Mouse (Mus musculus) midbrain, embryonic 12.5 days (tissue): Measurements from ENCODE around the gene Tmem189. TPM values are rescaled to one million over a fixed set of nuclear protein-coding genes. Genes with fewer than 3 reads are reported as not detected.

Source experiments
- ATAC-seq: fragments of 200-750 bp; cut with Nextera tagmentation; 2 replicates; pipeline ENCODE4 v1.8.0; 2017; ENCODE audit warnings: low read depth, moderate TSS enrichment, moderate library complexity; ENCODE audit not compliant: low FRiP score
- H3K27ac ChIP-seq: fragments of 300-500 bp; sonication (generic); replicated peaks from 2 replicates; pipeline ENCODE4 v1.5.1; 2016; ENCODE audit warnings: mild to moderate bottlenecking
- H3K27me3 ChIP-seq: fragments of 300-500 bp; sonication (generic); 2 replicates; pipeline ENCODE4 v1.6.1; 2016; ENCODE audit warnings: mild to moderate bottlenecking
- H3K36me3 ChIP-seq: fragments of 300-500 bp; sonication (generic); 2 replicates; pipeline ENCODE4 v1.6.1; 2016
- H3K4me1 ChIP-seq: fragments of 300-500 bp; sonication (generic); 2 replicates; pipeline ENCODE4 v1.6.1; 2016
- H3K4me2 ChIP-seq: fragments of 300-500 bp; sonication (generic); replicated peaks from 2 replicates; pipeline ENCODE4 v1.6.1; 2016; ENCODE audit warnings: mild to moderate bottlenecking, moderate library complexity
- H3K4me3 ChIP-seq: fragments of 300-500 bp; sonication (generic); 2 replicates; pipeline ENCODE4 v1.5.1; 2016; ENCODE audit warnings: mild to moderate bottlenecking
- H3K9ac ChIP-seq: fragments of 300-500 bp; sonication (generic); replicated peaks from 2 replicates; pipeline ENCODE4 v1.6.1; 2016; ENCODE audit warnings: mild to moderate bottlenecking, moderate library complexity
- H3K9me3 ChIP-seq: fragments of 300-500 bp; sonication (generic); 2 replicates; pipeline ENCODE4 v1.6.1; 2016; ENCODE audit warnings: mild to moderate bottlenecking
- WGBS: fragments of 180-500 bp; shearing (Covaris S2); methylation state at CpG from one replicate; pipeline ENCODE4 v1.1.7; 2016; 5-methylcytosine and 5-hydroxymethylcytosine counted together
- polyA plus RNA-seq: library from polyadenylated mRNA; unstranded; fragments of >200 nt; fragmentation: Nextera tagmentation; extraction: Ambion mirVana; gene quantifications from 2 replicates; pipeline ENCODE4 v1.2.1, GENCODE M21; 2016

The Tmem189 gene
- polyA plus RNA-seq, 1 experiment from 2014 or later: 36.5 TPM

- no peak for ATAC-seq
- Histone ChIP-seq H3K4me1 (no peaks in the 10 kb centered on the region), H3K36me3 (no peaks in the 10 kb centered on the region), H3K27me3 (no peaks in the 10 kb centered on the region), H3K4me3 (no peak overlapping the region), H3K9me3 (0 out of 2 replicates have a peak, but pooled peaks cover 3% of the 10 kb centered on the region), H3K9ac (no peak overlapping the region), H3K27ac (no peak overlapping the region), H3K4me2 (no peak overlapping the region)
- WGBS: 72% methylated on average over 6 of the region's 6 CpGs
Observed at GRCm38 (mm10) chr2:167715008-167715407, 25.4 kb upstream of the Tmem189 start.

GRCm38 (mm10) chr2:167714298-167714697 lies 24.7 kb upstream of the Tmem189 start:
- no peaks in the 10 kb centered on the region for H3K27me3 ChIP-seq
- 91% methylated on average over 6 of the region's 6 CpGs for WGBS
- ATAC-seq: no peak

GRCm38 (mm10) chr2:167712872-167713821 lies 23.5 kb upstream of the Tmem189 start:
- Histone ChIP-seq H3K36me3 (no peaks in the 10 kb centered on the region), H3K27ac (no peak overlapping the region), H3K9me3 (0 out of 2 replicates have a peak, but pooled peaks cover 3% of the 10 kb centered on the region), H3K4me3 (no peak overlapping the region), H3K9ac (no peak overlapping the region), H3K27me3 (no peaks in the 10 kb centered on the region), H3K4me2 (no peak overlapping the region), H3K4me1 (no peaks in the 10 kb centered on the region)
- ATAC-seq: no peak
- 86% methylated on average over 17 of the region's 23 CpGs for WGBS

More at GRCm38 (mm10) chr2:167714298-167714697, 24.7 kb upstream of the Tmem189 start:
- Histone ChIP-seq H3K4me2 (no peak overlapping the region), H3K4me1 (no peaks in the 10 kb centered on the region), H3K9ac (no peak overlapping the region), H3K36me3 (no peaks in the 10 kb centered on the region), H3K4me3 (no peak overlapping the region), H3K9me3 (0 out of 2 replicates have a peak, but pooled peaks cover 3% of the 10 kb centered on the region), H3K27ac (no peak overlapping the region)

- WGBS: 78% methylated on average over 6 of the region's 6 CpGs
- Histone ChIP-seq H3K4me1 (no peaks in the 10 kb centered on the region), H3K27me3 (no peaks in the 10 kb centered on the region), H3K9ac (no peak overlapping the region), H3K4me2 (no peak overlapping the region), H3K36me3 (no peaks in the 10 kb centered on the region), H3K9me3 (0 out of 2 replicates have a peak, but pooled peaks cover 3% of the 10 kb centered on the region), H3K27ac (no peak overlapping the region), H3K4me3 (no peak overlapping the region)
- ATAC-seq: no peak
Observed at GRCm38 (mm10) chr2:167710574-167710973, 21.0 kb upstream of the Tmem189 start.

GRCm38 (mm10) chr2:167709969-167710368 lies 20.3 kb upstream of the Tmem189 start:
- ATAC-seq: no peak
- Histone ChIP-seq H3K36me3 (no peaks in the 10 kb centered on the region), H3K9ac (no peak overlapping the region), H3K4me2 (no peak overlapping the region), H3K9me3 (0 out of 2 replicates have a peak, but pooled peaks cover 3% of the 10 kb centered on the region), H3K4me3 (no peak overlapping the region), H3K4me1 (no peaks in the 10 kb centered on the region), H3K27ac (no peak overlapping the region), H3K27me3 (no peaks in the 10 kb centered on the region)
- WGBS: 77% methylated on average over 6 of the region's 6 CpGs

- no peak for ATAC-seq
- H3K9ac ChIP-seq: no peak overlapping the region
- no peaks in the 10 kb centered on the region for H3K4me1 ChIP-seq
- WGBS: 65% methylated on average over 14 of the region's 15 CpGs
- H3K27ac ChIP-seq: no peak overlapping the region
- H3K9me3 ChIP-seq: 0 out of 2 replicates have a peak, but pooled peaks cover 1% of the 10 kb centered on the region
- no peaks in the 10 kb centered on the region for H3K27me3 ChIP-seq
- H3K4me2 ChIP-seq: no peak overlapping the region
- H3K36me3 ChIP-seq: no peaks in the 10 kb centered on the region
- H3K4me3 ChIP-seq: no peak overlapping the region
Observed at GRCm38 (mm10) chr2:167708373-167708772, 18.8 kb upstream of the Tmem189 start.

GRCm38 (mm10) chr2:167706183-167706939 lies 16.7 kb upstream of the Tmem189 start:
- ATAC-seq: no peak
- H3K4me2 ChIP-seq: no peak overlapping the region
- no peaks in the 10 kb centered on the region for H3K27me3 ChIP-seq
- H3K36me3 ChIP-seq: no peaks in the 10 kb centered on the region
- H3K4me1 ChIP-seq: no peaks in the 10 kb centered on the region
- no peak overlapping the region for H3K27ac ChIP-seq
- no peak overlapping the region for H3K4me3 ChIP-seq
- 80% methylated on average over 11 of the region's 11 CpGs for WGBS
- no peak overlapping the region for H3K9ac ChIP-seq
- H3K9me3 ChIP-seq: no peaks in the 10 kb centered on the region

- WGBS: 83% methylated on average over 4 of the region's 4 CpGs
- no peaks in the 10 kb centered on the region for H3K36me3 ChIP-seq
- no peak for ATAC-seq
Observed at GRCm38 (mm10) chr2:167704409-167704808, 14.8 kb upstream of the Tmem189 start.

GRCm38 (mm10) chr2:167702126-167702525 lies 12.5 kb upstream of the Tmem189 start:
- Histone ChIP-seq H3K27me3 (no peaks in the 10 kb centered on the region), H3K9me3 (no peaks in the 10 kb centered on the region), H3K4me3 (no peak overlapping the region), H3K36me3 (no peaks in the 10 kb centered on the region), H3K4me2 (no peak overlapping the region), H3K4me1 (no peaks in the 10 kb centered on the region), H3K27ac (no peak overlapping the region), H3K9ac (0 out of 2 replicates have a peak overlapping the region, but pooled peaks have one; percentile 17)
- WGBS: 74% methylated on average over 6 of the region's 6 CpGs
- ATAC-seq: no peak

More at GRCm38 (mm10) chr2:167704409-167704808, 14.8 kb upstream of the Tmem189 start:
- H3K4me3 ChIP-seq: no peak overlapping the region
- H3K9ac ChIP-seq: no peak overlapping the region
- no peaks in the 10 kb centered on the region for H3K27me3 ChIP-seq
- H3K27ac ChIP-seq: no peak overlapping the region
- no peak overlapping the region for H3K4me2 ChIP-seq
- H3K4me1 ChIP-seq: no peaks in the 10 kb centered on the region
- H3K9me3 ChIP-seq: no peaks in the 10 kb centered on the region

- Histone ChIP-seq H3K9ac (peak overlapping the region; percentile 17; the same call in 1 of the 2 replicates), H3K4me2 (no peak overlapping the region), H3K27ac (no peak overlapping the region), H3K9me3 (no peaks in the 10 kb centered on the region), H3K36me3 (no peaks in the 10 kb centered on the region), H3K27me3 (no peaks in the 10 kb centered on the region), H3K4me1 (no peaks in the 10 kb centered on the region), H3K4me3 (no peak overlapping the region)
- 73% methylated on average over 5 of the region's 5 CpGs for WGBS
- ATAC-seq: no peak
Observed at GRCm38 (mm10) chr2:167701472-167701871, 11.8 kb upstream of the Tmem189 start.

- H3K27me3 ChIP-seq: no peaks in the 10 kb centered on the region
- WGBS: 82% methylated on average over 5 of the region's 5 CpGs
- H3K9ac ChIP-seq: no peak overlapping the region
- no peaks in the 10 kb centered on the region for H3K4me1 ChIP-seq
- ATAC-seq: no peak
- H3K36me3 ChIP-seq: no peaks in the 10 kb centered on the region
- H3K4me2 ChIP-seq: no peak overlapping the region
- H3K9me3 ChIP-seq: no peaks in the 10 kb centered on the region
- H3K27ac ChIP-seq: no peak overlapping the region
- no peak overlapping the region for H3K4me3 ChIP-seq
Observed at GRCm38 (mm10) chr2:167700018-167700417, 10.4 kb upstream of the Tmem189 start.

- Histone ChIP-seq H3K4me1 (no peaks in the 10 kb centered on the region), H3K9me3 (no peaks in the 10 kb centered on the region), H3K9ac (no peak overlapping the region), H3K27me3 (peaks cover 4% of the 10 kb centered on the region; the same call in 1 of the 2 replicates), H3K27ac (no peak overlapping the region), H3K36me3 (no peaks in the 10 kb centered on the region), H3K4me2 (no peak overlapping the region), H3K4me3 (no peak overlapping the region)
- WGBS: 66% methylated on average over 5 of the region's 5 CpGs
- no peak for ATAC-seq
Observed at GRCm38 (mm10) chr2:167697902-167698301, 8.3 kb upstream of the Tmem189 start.
